Mouse (Mus musculus): Measurements from ENCODE around the gene Sbno2. TPM values are rescaled to one million over a fixed set of nuclear protein-coding genes. Genes with fewer than 3 reads are reported as not detected.
A peak's percentile ranks its signal among the peaks of the same experiment; 100 is the strongest.

Gene Sbno2
- polyA plus RNA-seq, 1 experiment from 2014 or later: 15.2 TPM

- WGBS: 86% methylated on average over 10 of the region's 10 CpGs
- H3K4me2 ChIP-seq (replicated peaks): no peak overlapping the region
- H3K9me3 ChIP-seq: no peaks in the 10 kb centered on the region
- H3K4me1 ChIP-seq: peaks cover 34% of the 10 kb centered on the region
- H3K9ac ChIP-seq: no peak overlapping the region
- H3K4me3 ChIP-seq: no peak overlapping the region
- H3K27ac ChIP-seq: no peak overlapping the region
- peaks cover under 1% of the 10 kb centered on the region; the same call in 1 of the 2 replicates for H3K36me3 ChIP-seq
- no peak for ATAC-seq (ENCODE audit: low FRiP score, low read depth)
- H3K27me3 ChIP-seq: peaks cover 65% of the 10 kb centered on the region
These were observed 88.4 kb downstream of the Sbno2 start for GRCm38 (mm10) chr10:80016931-80017330.

- no peak within 1 kb of the TSS; the same call in none of the 2 replicates for H3K9ac ChIP-seq
- H3K4me2 ChIP-seq (replicated peaks): no peak within 1 kb of the TSS
- H3K4me3 ChIP-seq: no peak within 1 kb of the TSS
- 65% methylated on average over 11 of the region's 11 CpGs for WGBS
- no peak for ATAC-seq (ENCODE audit: low FRiP score, low read depth)
- no peak within 1 kb of the TSS for H3K27ac ChIP-seq
- H3K27me3 ChIP-seq: peaks cover 70% of the 10 kb centered on the region
- no peaks in the 10 kb centered on the region for H3K36me3 ChIP-seq
- no peaks in the 10 kb centered on the region for H3K9me3 ChIP-seq
- peaks cover 34% of the 10 kb centered on the region for H3K4me1 ChIP-seq
These were observed 88.9 kb downstream of the Sbno2 start, which contains the start of gene Arhgap45 for GRCm38 (mm10) chr10:80016511-80016910. Gene Arhgap45, plus strand, starts transcription at chr10:80016653.

- Histone ChIP-seq H3K4me1 (peaks cover 32% of the 10 kb centered on the region), H3K27me3 (peaks cover 70% of the 10 kb centered on the region)
These were observed 89.8 kb downstream of the Sbno2 start for GRCm38 (mm10) chr10:80015583-80015982.

GRCm38 (mm10) chr10:80014484-80015290, 90.7 kb downstream of the Sbno2 start:
- Histone ChIP-seq H3K4me1 (peaks cover 23% of the 10 kb centered on the region), H3K9me3 (peaks cover 15% of the 10 kb centered on the region), H3K27me3 (peaks cover 68% of the 10 kb centered on the region), H3K4me2 (replicated peaks) (0 out of 2 replicates have a peak overlapping the region, but pooled peaks have one; percentile 1), H3K27ac (no peak overlapping the region), H3K36me3 (peaks cover 12% of the 10 kb centered on the region), H3K9ac (no peak overlapping the region), H3K4me3 (no peak overlapping the region)
- WGBS: 16% methylated on average over 28 of the region's 28 CpGs
- no peak for ATAC-seq (ENCODE audit: low FRiP score, low read depth)

More at GRCm38 (mm10) chr10:80015583-80015982, 89.8 kb downstream of the Sbno2 start:
- Histone ChIP-seq H3K9me3 (peaks cover 7% of the 10 kb centered on the region), H3K36me3 (0 out of 2 replicates have a peak, but pooled peaks cover 5% of the 10 kb centered on the region), H3K4me3 (no peak overlapping the region), H3K4me2 (replicated peaks) (no peak overlapping the region), H3K27ac (no peak overlapping the region), H3K9ac (no peak overlapping the region; the same call in none of the 2 replicates)
- ATAC-seq (ENCODE audit: low FRiP score, low read depth): no peak
- WGBS: 80% methylated on average over 10 of the region's 10 CpGs

- Histone ChIP-seq H3K9me3 (peaks cover 16% of the 10 kb centered on the region), H3K9ac (no peak overlapping the region), H3K27ac (no peak overlapping the region), H3K36me3 (peaks cover 12% of the 10 kb centered on the region), H3K4me3 (no peak overlapping the region), H3K27me3 (peaks cover 63% of the 10 kb centered on the region), H3K4me1 (peaks cover 12% of the 10 kb centered on the region; the same call in 1 of the 2 replicates), H3K4me2 (replicated peaks) (no peak overlapping the region)
- 22% methylated on average over 25 of the region's 25 CpGs for WGBS
- ATAC-seq (ENCODE audit: low FRiP score, low read depth): no peak
These were observed 91.8 kb downstream of the Sbno2 start for GRCm38 (mm10) chr10:80013609-80014008.

- H3K27ac ChIP-seq: no peak overlapping the region
These were observed 93.6 kb downstream of the Sbno2 start for GRCm38 (mm10) chr10:80011740-80012139.

More at GRCm38 (mm10) chr10:80011740-80012139, 93.6 kb downstream of the Sbno2 start:
- WGBS: 83% methylated on average over 6 of the region's 6 CpGs
- Histone ChIP-seq H3K36me3 (peaks cover 12% of the 10 kb centered on the region), H3K4me3 (no peak overlapping the region), H3K4me1 (0 out of 2 replicates have a peak, but pooled peaks cover 11% of the 10 kb centered on the region), H3K27me3 (peaks cover 52% of the 10 kb centered on the region), H3K9me3 (peaks cover 16% of the 10 kb centered on the region), H3K4me2 (replicated peaks) (no peak overlapping the region), H3K9ac (no peak overlapping the region)
- ATAC-seq (ENCODE audit: low FRiP score, low read depth): no peak

Other genes with a start within 250 kb of the Sbno2 start
- 11.1 and 11.3 TPM in 2 replicates for gene Prtn3, start 231.1 kb downstream of the Sbno2 start, polyA plus RNA-seq (2015; fragmentation: Nextera tagmentation; extraction: Ambion mirVana)
- gene Plppr3, start 230.9 kb downstream of the Sbno2 start, polyA plus RNA-seq (2015; fragmentation: Nextera tagmentation; extraction: Ambion mirVana): 138 and 142 TPM in 2 replicates
- 0.29 and 0.86 TPM in 2 replicates for gene Elane, start 219.3 kb downstream of the Sbno2 start, polyA plus RNA-seq (2015; fragmentation: Nextera tagmentation; extraction: Ambion mirVana)
- not detected in 2 replicates for gene Cfd, start 214.7 kb downstream of the Sbno2 start, polyA plus RNA-seq (2015; fragmentation: Nextera tagmentation; extraction: Ambion mirVana)
- gene Med16, start 196.6 kb downstream of the Sbno2 start, polyA plus RNA-seq (2015; fragmentation: Nextera tagmentation; extraction: Ambion mirVana): 44.9 and 46.8 TPM in 2 replicates
- gene Gm26602, start 194.7 kb downstream of the Sbno2 start, polyA plus RNA-seq (2015; fragmentation: Nextera tagmentation; extraction: Ambion mirVana): 20.3 TPM in 1 of 2 replicates, not detected in the other
- 0.94 and 1.0 TPM in 2 replicates for gene Kiss1r, start 188.6 kb downstream of the Sbno2 start, polyA plus RNA-seq (2015; fragmentation: Nextera tagmentation; extraction: Ambion mirVana)
- gene R3hdm4, start 184.4 kb downstream of the Sbno2 start, polyA plus RNA-seq (2015; fragmentation: Nextera tagmentation; extraction: Ambion mirVana): 186 and 188 TPM in 2 replicates
- gene Arid3a, start 178.5 kb downstream of the Sbno2 start, polyA plus RNA-seq (2015; fragmentation: Nextera tagmentation; extraction: Ambion mirVana): 5.5 and 6.2 TPM in 2 replicates
- gene Wdr18, start 145.4 kb downstream of the Sbno2 start, polyA plus RNA-seq (2015; fragmentation: Nextera tagmentation; extraction: Ambion mirVana): 105 and 106 TPM in 2 replicates
- 0.41 and 0.73 TPM in 2 replicates for gene Grin3b, start 134.9 kb downstream of the Sbno2 start, polyA plus RNA-seq (2015; fragmentation: Nextera tagmentation; extraction: Ambion mirVana)
- gene Tmem259, start 121.2 kb downstream of the Sbno2 start, polyA plus RNA-seq (2015; fragmentation: Nextera tagmentation; extraction: Ambion mirVana): 16.0 and 19.5 TPM in 2 replicates
- 287 and 299 TPM in 2 replicates for gene Cnn2, start 117.0 kb downstream of the Sbno2 start, polyA plus RNA-seq (2015; fragmentation: Nextera tagmentation; extraction: Ambion mirVana)
- gene Abca7, start 109.1 kb downstream of the Sbno2 start, polyA plus RNA-seq (2015; fragmentation: Nextera tagmentation; extraction: Ambion mirVana): 1.8 and 1.9 TPM in 2 replicates
- 7.3 and 7.6 TPM in 2 replicates for gene Arhgap45, start 88.9 kb downstream of the Sbno2 start, polyA plus RNA-seq (2015; fragmentation: Nextera tagmentation; extraction: Ambion mirVana)
- gene Polr2e, start 65.8 kb downstream of the Sbno2 start, polyA plus RNA-seq (2015; fragmentation: Nextera tagmentation; extraction: Ambion mirVana): 244 and 254 TPM in 2 replicates
- 462 and 477 TPM in 2 replicates for gene Gpx4, start 58.4 kb downstream of the Sbno2 start, polyA plus RNA-seq (2015; fragmentation: Nextera tagmentation; extraction: Ambion mirVana)
- 17.1 and 17.4 TPM in 2 replicates for gene Stk11, start 10.2 kb upstream of the Sbno2 start, polyA plus RNA-seq (2015; fragmentation: Nextera tagmentation; extraction: Ambion mirVana)
- 456 and 475 TPM in 2 replicates for gene Atp5d, start 33.1 kb upstream of the Sbno2 start, polyA plus RNA-seq (2015; fragmentation: Nextera tagmentation; extraction: Ambion mirVana)
- 7.4 and 8.1 TPM in 2 replicates for gene Cbarp, start 35.3 kb upstream of the Sbno2 start, polyA plus RNA-seq (2015; fragmentation: Nextera tagmentation; extraction: Ambion mirVana)
- gene Midn, start 42.7 kb upstream of the Sbno2 start, polyA plus RNA-seq (2015; fragmentation: Nextera tagmentation; extraction: Ambion mirVana): 22.9 and 23.2 TPM in 2 replicates
- 149 and 194 TPM in 2 replicates for gene Cirbp, start 60.4 kb upstream of the Sbno2 start, polyA plus RNA-seq (2015; fragmentation: Nextera tagmentation; extraction: Ambion mirVana)
- gene 1600002K03Rik, start 67.4 kb upstream of the Sbno2 start, polyA plus RNA-seq (2015; fragmentation: Nextera tagmentation; extraction: Ambion mirVana): 9.7 and 11.0 TPM in 2 replicates
- gene Efna2, start 73.9 kb upstream of the Sbno2 start, polyA plus RNA-seq (2015; fragmentation: Nextera tagmentation; extraction: Ambion mirVana): 39.5 and 40.4 TPM in 2 replicates
- gene Mum1, start 120.9 kb upstream of the Sbno2 start, polyA plus RNA-seq (2015; fragmentation: Nextera tagmentation; extraction: Ambion mirVana): 94.7 and 96.9 TPM in 2 replicates
- gene Ndufs7, start 143.6 kb upstream of the Sbno2 start, polyA plus RNA-seq (2015; fragmentation: Nextera tagmentation; extraction: Ambion mirVana): 298 and 306 TPM in 2 replicates
- gene Gamt, start 155.4 kb upstream of the Sbno2 start, polyA plus RNA-seq (2015; fragmentation: Nextera tagmentation; extraction: Ambion mirVana): 57.1 and 58.4 TPM in 2 replicates
- gene Dazap1, start 155.9 kb upstream of the Sbno2 start, polyA plus RNA-seq (2015; fragmentation: Nextera tagmentation; extraction: Ambion mirVana): 64.9 and 67.9 TPM in 2 replicates
- gene Rps15, start 186.9 kb upstream of the Sbno2 start, polyA plus RNA-seq (2015; fragmentation: Nextera tagmentation; extraction: Ambion mirVana): 908 and 936 TPM in 2 replicates
- gene Apc2, start 190.4 kb upstream of the Sbno2 start, polyA plus RNA-seq (2015; fragmentation: Nextera tagmentation; extraction: Ambion mirVana): 3.3 and 3.8 TPM in 2 replicates
- 50.7 and 51.2 TPM in 2 replicates for gene 2310011J03Rik, start 215.0 kb upstream of the Sbno2 start, polyA plus RNA-seq (2015; fragmentation: Nextera tagmentation; extraction: Ambion mirVana)
- gene Pcsk4, start 223.9 kb upstream of the Sbno2 start, polyA plus RNA-seq (2015; fragmentation: Nextera tagmentation; extraction: Ambion mirVana): 4.8 and 6.5 TPM in 2 replicates
- 6.1 and 6.3 TPM in 2 replicates for gene Reep6, start 224.4 kb upstream of the Sbno2 start, polyA plus RNA-seq (2015; fragmentation: Nextera tagmentation; extraction: Ambion mirVana)
- gene Adamtsl5, start 242.8 kb upstream of the Sbno2 start, polyA plus RNA-seq (2015; fragmentation: Nextera tagmentation; extraction: Ambion mirVana): 2.0 and 2.4 TPM in 2 replicates

Data from limb, embryonic 13.5 days (tissue).